Mouse (Mus musculus): ENCODE results near the gene Med13l.

DNA sequence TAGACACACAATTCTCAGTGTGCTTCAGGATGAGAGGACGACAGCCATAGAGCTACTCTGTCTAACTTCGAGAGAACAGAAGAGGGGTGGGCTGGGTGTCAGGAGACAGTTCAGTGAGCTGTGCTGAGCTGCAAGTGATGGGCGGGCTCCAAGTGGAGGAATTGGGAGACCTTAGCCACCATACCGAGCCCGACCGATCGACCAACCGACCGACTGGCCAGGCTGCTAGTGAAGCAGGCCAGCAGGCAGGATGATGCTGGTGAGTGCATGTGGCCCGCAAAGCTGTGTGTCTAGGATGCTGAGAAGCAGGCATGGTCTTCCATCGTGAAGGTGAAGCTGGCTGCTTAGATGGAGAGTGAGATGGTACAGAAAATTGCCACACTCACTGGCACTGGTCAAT, 94.1 kb downstream of the Med13l start:
- TF ChIP-seq CTCF (conservative IDR thresholded peaks at IDR 0.05; ENCODE audit: insufficient read depth, insufficient read length, low read depth, low read length) (no peak), POLR2A (IDR thresholded peaks at IDR 0.05; ENCODE audit: low read depth, low read length) (no peak)
